Mouse (Mus musculus): ENCODE data around the gene Zfp385b. TPM values are rescaled to one million over a fixed set of nuclear protein-coding genes. Genes with fewer than 3 reads are reported as not detected.

The Zfp385b gene
- polyA plus RNA-seq, 1 experiment from 2014 or later = 3.1 TPM

DNA sequence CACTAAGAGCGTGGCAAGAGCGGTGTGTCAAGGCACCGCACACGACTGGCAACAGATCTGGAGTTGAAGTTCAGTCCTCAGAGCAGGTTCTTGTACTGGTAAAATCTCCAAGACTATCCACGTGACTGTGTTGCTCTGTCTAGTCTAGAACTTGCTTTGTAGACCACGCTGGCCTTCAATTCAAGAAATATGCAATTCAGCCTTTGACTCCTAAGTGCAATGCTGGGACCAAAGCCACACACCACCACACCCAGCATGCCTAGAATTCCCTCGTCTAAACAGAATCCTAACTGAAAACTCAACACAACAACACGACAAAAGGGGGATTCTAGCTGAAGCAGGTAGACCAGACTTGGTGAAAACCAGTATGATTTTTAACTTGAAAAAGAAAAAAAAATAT lies 332.3 kb downstream of the Zfp385b start:
- 75% methylated on average over 8 of the region's 8 CpGs for WGBS (ENCODE audit: insufficient replicate concordance)
- H3K4me3 ChIP-seq (replicated peaks) = no peak overlapping the region
- no peaks in the 10 kb centered on the region for H3K9me3 ChIP-seq (replicated peaks)
- no peak for ATAC-seq (ENCODE audit: low read depth)
- no peak overlapping the region for H3K4me2 ChIP-seq
- H3K27me3 ChIP-seq = no peaks in the 10 kb centered on the region
- DNase-seq = no peak
- H3K4me1 ChIP-seq (replicated peaks) = no peaks in the 10 kb centered on the region
- H3K27ac ChIP-seq = no peak overlapping the region
- no peak overlapping the region for H3K9ac ChIP-seq
- no peaks in the 10 kb centered on the region for H3K36me3 ChIP-seq

- Histone ChIP-seq H3K4me2 (no peak overlapping the region), H3K4me3 (replicated peaks) (no peak overlapping the region), H3K36me3 (0 out of 2 replicates have a peak, but pooled peaks cover 4% of the 10 kb centered on the region), H3K27me3 (no peaks in the 10 kb centered on the region), H3K4me1 (replicated peaks) (no peaks in the 10 kb centered on the region), H3K9me3 (replicated peaks) (no peaks in the 10 kb centered on the region), H3K27ac (no peak overlapping the region), H3K9ac (no peak overlapping the region)
- DNase-seq = no peak
- WGBS (ENCODE audit: insufficient replicate concordance) = 85% methylated on average over 10 of the region's 10 CpGs
- no peak for ATAC-seq (ENCODE audit: low read depth)
Measured at GRCm38 (mm10) chr2:77481274-77481673, 338.2 kb downstream of the Zfp385b start.

DNA sequence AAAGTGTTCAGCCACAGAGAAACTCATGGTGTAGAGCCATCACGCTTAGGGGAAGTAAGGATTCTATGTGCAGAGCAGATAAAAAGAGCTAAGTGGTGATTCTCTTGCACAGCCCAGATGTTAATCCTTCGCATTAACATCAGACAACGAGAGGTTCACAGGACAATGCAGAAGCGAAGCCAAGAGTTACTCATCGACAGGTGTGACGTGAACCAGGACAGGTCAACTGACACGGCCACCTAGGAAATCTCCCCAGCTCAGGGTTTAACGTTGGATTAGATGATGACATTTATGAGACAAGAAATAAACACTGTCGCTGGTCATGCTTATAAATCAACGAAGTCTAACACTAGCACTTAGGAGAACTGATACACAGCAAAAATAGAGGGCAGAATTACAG lies 341.9 kb downstream of the Zfp385b start:
- no peak for DNase-seq
- no peak for ATAC-seq (ENCODE audit: low read depth)
- Histone ChIP-seq H3K4me1 (replicated peaks) (no peaks in the 10 kb centered on the region), H3K4me3 (replicated peaks) (no peak overlapping the region), H3K4me2 (no peak overlapping the region), H3K27me3 (no peaks in the 10 kb centered on the region), H3K27ac (no peak overlapping the region), H3K9me3 (replicated peaks) (peaks cover 4% of the 10 kb centered on the region; the same call in 1 of the 2 replicates), H3K9ac (no peak overlapping the region), H3K36me3 (peaks cover 18% of the 10 kb centered on the region; the same call in 1 of the 2 replicates)
- 65% methylated on average over 10 of the region's 10 CpGs for WGBS (ENCODE audit: insufficient replicate concordance)

GRCm38 (mm10) chr2:77476444-77476843 lies 343.0 kb downstream of the Zfp385b start:
- no peak for DNase-seq
- ATAC-seq (ENCODE audit: low read depth) = no peak
- WGBS (ENCODE audit: insufficient replicate concordance) = 83% methylated on average over 8 of the region's 8 CpGs
- no peak overlapping the region for H3K4me2 ChIP-seq
- H3K9me3 ChIP-seq (replicated peaks) = peaks cover 4% of the 10 kb centered on the region; the same call in 1 of the 2 replicates
- H3K4me1 ChIP-seq (replicated peaks) = no peaks in the 10 kb centered on the region
- no peak overlapping the region for H3K9ac ChIP-seq
- H3K27ac ChIP-seq = no peak overlapping the region
- no peak overlapping the region for H3K4me3 ChIP-seq (replicated peaks)
- H3K27me3 ChIP-seq = no peaks in the 10 kb centered on the region
- peaks cover 18% of the 10 kb centered on the region; the same call in 1 of the 2 replicates for H3K36me3 ChIP-seq

- 73% methylated on average over 11 of the region's 11 CpGs for WGBS (ENCODE audit: insufficient replicate concordance)
- no peak for ATAC-seq (ENCODE audit: low read depth)
- Histone ChIP-seq H3K4me1 (replicated peaks) (no peaks in the 10 kb centered on the region), H3K9me3 (replicated peaks) (peaks cover 4% of the 10 kb centered on the region; the same call in 1 of the 2 replicates), H3K4me3 (replicated peaks) (no peak overlapping the region), H3K36me3 (peaks cover 18% of the 10 kb centered on the region; the same call in 1 of the 2 replicates), H3K27me3 (no peaks in the 10 kb centered on the region), H3K4me2 (no peak overlapping the region), H3K27ac (no peak overlapping the region), H3K9ac (no peak overlapping the region)
- no peak for DNase-seq
Measured at GRCm38 (mm10) chr2:77472254-77472837, 347.1 kb downstream of the Zfp385b start.

- Histone ChIP-seq H3K27ac (no peak overlapping the region), H3K36me3 (peaks cover 13% of the 10 kb centered on the region; the same call in 1 of the 2 replicates), H3K9ac (no peak overlapping the region), H3K4me3 (replicated peaks) (no peak overlapping the region), H3K4me1 (replicated peaks) (no peaks in the 10 kb centered on the region), H3K27me3 (no peaks in the 10 kb centered on the region), H3K9me3 (replicated peaks) (peaks cover 4% of the 10 kb centered on the region; the same call in 1 of the 2 replicates), H3K4me2 (no peak overlapping the region)
- no peak for DNase-seq
- 58% methylated on average over 7 of the region's 7 CpGs for WGBS (ENCODE audit: insufficient replicate concordance)
- no peak for ATAC-seq (ENCODE audit: low read depth)
Measured at GRCm38 (mm10) chr2:77470716-77471115, 348.7 kb downstream of the Zfp385b start.

DNA sequence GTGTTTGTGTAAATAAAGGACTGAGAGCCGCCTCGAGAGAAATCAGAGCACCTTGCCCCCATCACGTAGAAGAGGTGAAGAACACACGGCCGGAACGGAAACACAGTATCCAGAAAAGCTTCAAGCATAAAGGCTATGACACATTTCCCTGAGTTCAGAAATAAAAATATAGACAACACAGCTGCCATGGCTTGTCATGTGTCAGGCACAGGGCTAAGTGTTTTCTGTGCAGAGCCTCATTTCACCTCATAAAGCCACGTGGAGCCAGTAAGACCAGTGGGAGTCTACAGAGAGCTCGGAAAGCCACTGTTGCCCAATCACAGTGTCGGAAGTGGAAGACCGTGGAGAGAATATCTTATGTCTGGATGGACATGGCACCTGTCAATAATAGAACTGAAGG lies 358.0 kb downstream of the Zfp385b start:
- no peak overlapping the region for H3K9ac ChIP-seq
- no peak overlapping the region for H3K4me3 ChIP-seq (replicated peaks)
- ATAC-seq (ENCODE audit: low read depth) (no peak), DNase-seq (no peak)
- H3K9me3 ChIP-seq (replicated peaks) = no peaks in the 10 kb centered on the region
- H3K27ac ChIP-seq = no peak overlapping the region
- H3K36me3 ChIP-seq = no peaks in the 10 kb centered on the region
- no peaks in the 10 kb centered on the region for H3K4me1 ChIP-seq (replicated peaks)
- H3K4me2 ChIP-seq = no peak overlapping the region
- no peaks in the 10 kb centered on the region for H3K27me3 ChIP-seq
- WGBS (ENCODE audit: insufficient replicate concordance) = 77% methylated on average over 10 of the region's 10 CpGs

DNA sequence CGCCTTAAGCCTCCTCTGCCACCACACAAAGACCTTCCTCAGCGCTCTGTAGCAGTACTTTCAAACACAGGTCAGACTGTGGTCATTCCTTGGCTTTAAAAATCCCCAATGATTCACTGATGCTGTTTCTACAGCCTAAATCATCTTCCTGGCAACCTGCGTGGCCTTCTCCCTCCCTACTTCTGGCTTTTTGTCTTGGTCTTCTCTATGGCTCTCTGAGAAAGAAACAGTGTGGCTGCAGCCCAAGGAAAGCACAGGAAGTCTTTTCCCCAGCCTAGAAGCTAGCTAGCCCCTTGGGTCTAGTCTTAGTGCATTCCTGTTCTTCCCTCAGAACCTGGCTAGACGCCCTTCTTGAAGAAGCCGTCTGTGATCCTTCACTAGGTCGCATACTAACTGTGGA lies 359.4 kb downstream of the Zfp385b start:
- Histone ChIP-seq H3K36me3 (no peaks in the 10 kb centered on the region), H3K4me3 (replicated peaks) (no peak overlapping the region), H3K9me3 (replicated peaks) (no peaks in the 10 kb centered on the region), H3K9ac (no peak overlapping the region), H3K27ac (no peak overlapping the region), H3K4me2 (no peak overlapping the region), H3K4me1 (replicated peaks) (no peaks in the 10 kb centered on the region), H3K27me3 (no peaks in the 10 kb centered on the region)
- no peak for DNase-seq
- WGBS (ENCODE audit: insufficient replicate concordance) = 74% methylated on average over 6 of the region's 6 CpGs
- no peak for ATAC-seq (ENCODE audit: low read depth)

DNA sequence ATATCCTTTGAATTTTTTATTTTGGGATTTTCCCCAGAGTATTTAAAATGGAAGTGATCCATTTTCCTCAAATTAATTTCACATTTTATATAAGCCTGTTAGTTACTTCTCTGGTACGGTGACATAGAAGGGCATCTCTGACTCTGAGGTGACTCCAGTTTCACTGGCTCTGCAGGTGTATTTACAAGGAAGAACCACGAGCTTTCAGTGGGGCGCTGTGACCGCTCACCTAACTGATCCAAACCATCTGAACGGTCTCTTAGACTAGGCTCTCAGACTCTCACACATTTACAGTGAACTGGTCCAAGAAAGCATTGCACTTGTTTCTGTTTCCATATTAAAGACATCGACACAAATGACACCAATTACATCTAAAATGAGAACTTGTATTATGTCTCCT lies 361.0 kb downstream of the Zfp385b start:
- no peak for ATAC-seq (ENCODE audit: low read depth)

DNA sequence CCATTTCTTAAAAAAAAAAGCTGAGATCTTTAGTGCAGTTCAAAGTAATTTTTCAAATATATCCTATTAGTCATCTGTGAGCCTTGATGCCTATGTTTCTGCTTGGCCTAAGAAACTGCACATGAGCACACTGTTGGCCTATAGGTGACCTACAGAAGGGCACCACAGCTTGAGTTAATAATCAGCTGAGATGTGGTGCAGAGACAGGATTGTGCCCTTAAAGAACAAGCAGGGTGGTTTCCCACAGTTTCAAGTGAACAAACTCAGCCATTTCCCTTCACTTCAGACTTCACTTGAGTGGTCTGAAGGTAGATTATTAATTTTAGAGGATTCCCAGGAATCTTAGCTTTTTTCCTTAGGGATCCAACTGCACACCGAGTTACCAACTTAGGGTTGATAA lies 362.3 kb downstream of the Zfp385b start:
- no peak for DNase-seq
- Histone ChIP-seq H3K9me3 (replicated peaks) (no peaks in the 10 kb centered on the region), H3K36me3 (no peaks in the 10 kb centered on the region), H3K27ac (no peak overlapping the region), H3K9ac (no peak overlapping the region), H3K4me2 (no peak overlapping the region), H3K4me3 (replicated peaks) (no peak overlapping the region), H3K27me3 (no peaks in the 10 kb centered on the region), H3K4me1 (replicated peaks) (no peaks in the 10 kb centered on the region)
- no peak for ATAC-seq (ENCODE audit: low read depth)
- 29% methylated on average over 1 of the region's 1 CpGs for WGBS (ENCODE audit: insufficient replicate concordance)

More for the DNA sequence above, 361.0 kb downstream of the Zfp385b start:
- H3K36me3 ChIP-seq = no peaks in the 10 kb centered on the region
- no peaks in the 10 kb centered on the region for H3K27me3 ChIP-seq
- no peak for DNase-seq
- no peak overlapping the region for H3K27ac ChIP-seq
- whole genome bisulfite sequencing (ENCODE audit: insufficient replicate concordance) = 81% methylated on average over 6 of the region's 6 CpGs
- no peak overlapping the region for H3K4me3 ChIP-seq (replicated peaks)
- H3K4me2 ChIP-seq = no peak overlapping the region
- no peaks in the 10 kb centered on the region for H3K4me1 ChIP-seq (replicated peaks)
- no peak overlapping the region for H3K9ac ChIP-seq
- no peaks in the 10 kb centered on the region for H3K9me3 ChIP-seq (replicated peaks)

GRCm38 (mm10) chr2:77456602-77457001 lies 362.8 kb downstream of the Zfp385b start:
- ATAC-seq (ENCODE audit: low read depth) = peak; percentile 60; the same call in 1 of the 2 replicates
- 35% methylated on average over 4 of the region's 4 CpGs for WGBS (ENCODE audit: insufficient replicate concordance)
- H3K4me1 ChIP-seq (replicated peaks) = no peaks in the 10 kb centered on the region

DNA sequence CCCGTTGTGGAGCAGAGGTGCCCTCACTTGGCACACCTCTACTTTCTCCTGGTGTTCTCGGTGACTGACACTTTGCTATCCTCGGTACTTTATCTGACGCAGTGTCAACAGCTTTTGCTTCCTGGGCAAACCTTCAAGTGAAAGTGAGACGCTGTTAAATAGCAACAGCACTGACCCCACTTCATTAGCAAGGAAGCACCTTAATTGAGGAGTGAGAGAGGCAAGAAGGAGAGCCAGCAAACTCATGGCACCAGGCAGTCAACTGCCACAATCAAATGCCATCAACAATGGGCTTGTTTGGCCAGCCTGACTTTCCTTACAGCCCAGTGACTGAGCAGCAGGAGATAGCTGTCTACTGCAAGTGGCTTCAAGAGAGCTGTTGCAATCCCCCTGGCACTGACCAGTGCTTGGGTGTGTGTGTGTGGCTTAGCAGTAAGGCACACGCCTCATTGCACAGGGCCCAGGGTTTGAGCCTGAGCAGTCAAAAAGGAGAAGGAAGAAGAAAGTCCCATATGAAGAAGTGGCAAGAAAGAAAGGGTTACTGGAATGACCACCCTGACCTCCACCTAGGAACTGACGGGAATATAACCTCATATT lies 365.0 kb downstream of the Zfp385b start:
- DNase-seq = no peak
- H3K36me3 ChIP-seq = no peaks in the 10 kb centered on the region
- no peaks in the 10 kb centered on the region for H3K4me1 ChIP-seq (replicated peaks)
- H3K27ac ChIP-seq = no peak overlapping the region
- no peak overlapping the region for H3K4me3 ChIP-seq (replicated peaks)
- no peak overlapping the region for H3K9ac ChIP-seq
- no peak overlapping the region for H3K4me2 ChIP-seq
- ATAC-seq (ENCODE audit: low read depth) = no peak
- no peaks in the 10 kb centered on the region for H3K27me3 ChIP-seq
- 27% methylated on average over 7 of the region's 7 CpGs for WGBS (ENCODE audit: insufficient replicate concordance)
- H3K9me3 ChIP-seq (replicated peaks) = no peaks in the 10 kb centered on the region

More at GRCm38 (mm10) chr2:77456602-77457001, 362.8 kb downstream of the Zfp385b start:
- no peak overlapping the region for H3K4me3 ChIP-seq (replicated peaks)
- no peaks in the 10 kb centered on the region for H3K27me3 ChIP-seq
- H3K9me3 ChIP-seq (replicated peaks) = no peaks in the 10 kb centered on the region
- no peak overlapping the region for H3K4me2 ChIP-seq
- peak; percentile 27 for DNase-seq
- H3K9ac ChIP-seq = no peak overlapping the region
- no peak overlapping the region for H3K27ac ChIP-seq
- H3K36me3 ChIP-seq = no peaks in the 10 kb centered on the region
